Mouse (Mus musculus) monocyte, adult 2 months (primary cell): ENCODE data around the gene Zfand4.

ENCODE experiments used
- DNase-seq, 2 experiments: peaks; one replicate each; pipeline ENCODE4 v3.0.0; 2022; ENCODE audit warnings: low spot score in 2 of 2, low read depth in 1 of 2

Gene Zfand4

DNA sequence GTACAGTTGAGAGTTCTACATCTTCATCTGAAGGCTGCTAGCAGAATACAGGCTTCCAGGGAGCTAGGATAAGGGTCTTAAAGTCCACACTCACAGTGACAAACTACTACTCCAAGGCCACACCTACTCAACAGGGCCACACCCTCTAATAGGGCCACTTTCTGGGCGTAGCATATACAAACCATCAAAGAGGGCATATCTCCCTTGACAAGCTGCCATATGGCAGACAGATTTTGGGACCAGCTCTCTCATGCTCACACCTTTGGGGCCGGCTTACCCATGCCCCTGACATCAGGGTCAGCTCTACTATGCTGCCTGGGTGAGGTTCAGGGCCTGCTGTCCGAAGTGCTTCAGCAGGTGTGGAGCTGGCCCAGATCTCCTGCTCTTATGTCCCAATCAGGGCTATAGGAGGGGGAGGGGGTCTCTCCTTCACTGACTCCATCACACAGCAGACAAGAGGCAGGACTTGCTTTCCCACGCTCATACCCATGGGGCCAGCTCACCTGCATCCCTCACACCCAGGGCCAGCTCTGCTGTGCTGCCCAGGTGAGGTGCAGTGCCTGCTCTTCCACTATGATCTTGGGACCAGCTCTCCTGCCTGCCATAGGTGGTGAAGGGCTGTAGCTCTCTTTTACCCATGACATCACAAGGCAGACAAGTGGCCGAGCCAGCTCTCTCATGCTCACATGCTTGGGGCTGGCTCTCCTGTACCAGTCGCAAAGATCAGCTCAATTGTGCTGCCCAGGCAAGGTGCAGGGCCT lies 106.4 kb downstream of the Zfand4 start:
- DNase-seq: no peak

DNA sequence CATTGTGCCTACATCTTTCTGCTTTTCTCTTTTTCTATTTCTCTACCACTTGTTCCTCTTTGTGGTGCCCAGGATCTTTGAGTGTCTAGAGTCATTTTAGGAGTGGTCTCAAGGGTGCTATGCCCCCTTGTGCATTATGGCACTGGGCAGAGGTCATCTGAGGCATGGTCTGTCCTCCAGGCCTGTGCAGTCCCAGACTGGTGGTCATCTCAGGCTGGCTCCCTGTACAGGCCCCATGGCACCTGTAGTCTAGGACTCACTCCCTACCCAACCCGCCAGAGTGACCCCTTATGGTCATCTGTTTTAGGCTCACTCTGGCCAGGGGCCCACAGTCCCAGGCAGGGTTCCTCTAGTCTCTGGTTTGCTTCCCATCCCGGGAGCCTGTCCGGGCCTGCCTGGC lies 107.5 kb downstream of the Zfand4 start:
- DNase-seq: no peak

DNA sequence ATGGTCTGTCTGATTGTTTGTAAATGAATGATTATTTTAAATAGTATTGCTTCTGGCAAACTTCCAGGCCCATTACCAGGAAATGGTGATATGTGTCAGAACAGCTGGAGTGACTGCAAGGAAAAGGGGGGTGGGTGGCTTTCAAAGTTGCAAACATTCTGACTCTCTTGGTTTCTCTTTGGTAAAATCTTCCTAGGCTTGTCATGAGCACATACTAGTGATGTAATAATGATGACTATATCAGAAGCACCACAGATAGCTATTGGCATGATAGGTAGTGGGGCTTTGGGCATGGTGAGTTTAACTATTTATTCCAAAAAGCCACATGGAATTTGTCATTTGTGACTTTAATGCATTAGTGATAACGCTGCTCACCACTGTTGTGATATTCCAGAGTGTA lies 110.1 kb downstream of the Zfand4 start:
- no peak for DNase-seq

DNA sequence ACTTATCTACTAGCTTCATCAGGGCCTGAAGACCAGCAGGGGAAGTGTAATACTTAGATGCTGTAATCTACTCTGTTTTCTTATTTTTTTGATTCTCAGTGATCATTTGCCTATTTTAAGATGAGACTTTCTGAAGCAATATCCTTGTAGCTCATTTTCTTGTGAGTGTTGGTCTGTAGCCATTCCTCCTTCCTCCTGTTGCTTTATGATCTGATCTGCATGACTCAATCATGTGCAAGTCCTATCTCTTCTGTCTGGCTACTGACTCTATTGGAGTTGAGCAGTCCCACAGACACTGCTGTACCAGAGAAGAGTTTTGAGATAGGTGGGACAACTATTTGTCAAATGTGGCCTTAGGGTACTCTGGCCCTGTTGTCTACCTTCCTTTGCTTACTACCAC lies 110.6 kb downstream of the Zfand4 start:
- DNase-seq: no peak

DNA sequence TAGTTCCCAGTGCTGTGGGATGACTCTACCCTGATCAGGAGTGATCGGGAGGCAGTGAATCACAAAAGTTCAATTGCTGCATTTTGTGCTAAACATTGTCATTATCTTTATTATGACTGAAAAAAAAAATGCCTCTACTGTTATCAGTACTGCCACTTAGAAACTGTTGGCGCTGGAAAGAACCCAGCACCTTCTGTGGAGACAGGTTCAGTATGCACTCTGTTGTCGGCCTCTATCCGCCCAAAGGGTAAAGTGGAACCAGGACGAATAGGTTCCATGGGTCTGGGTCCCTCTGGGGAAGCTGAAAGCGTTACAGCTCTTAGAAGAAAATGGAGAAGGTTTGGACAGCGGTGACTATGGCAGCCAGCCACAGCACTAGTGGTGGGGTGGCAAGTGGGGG lies 114.9 kb downstream of the Zfand4 start:
- no peak for DNase-seq
